8 mouse cellular contexts compared by ENCODE assay signal in genomic region chr10:80589127-80589878, GRCm38 (mm10). TPM values are rescaled to one million over a fixed set of nuclear protein-coding genes. Genes with fewer than 3 reads are reported as not detected.
A peak's percentile ranks its signal among the peaks of the same experiment; 100 is the strongest.
DNase-seq lines count a peak whose midpoint lies in the region; ATAC-seq and TF ChIP-seq lines count a peak whose summit lies in the region.

No protein-coding gene starts in this region.

- no peaks in the 10 kb centered on the region for H3K9me3 ChIP-seq in heart, embryonic 14.5 days (ENCODE audit: control insufficient read depth, low read length)
- H3K9me3 ChIP-seq in embryonic facial prominence, embryonic 13.5 days = no peaks in the 10 kb centered on the region
- no peaks in the 10 kb centered on the region for H3K9me3 ChIP-seq in intestine, postnatal 0 days (ENCODE audit: control insufficient read depth)
- no peaks in the 10 kb centered on the region for H3K9me3 ChIP-seq in neural tube, embryonic 13.5 days

- H3K36me3 ChIP-seq in heart, embryonic 14.5 days (ENCODE audit: control insufficient read depth, insufficient read depth, low read length) = peaks cover 17% of the 10 kb centered on the region
- peaks cover 25% of the 10 kb centered on the region for H3K36me3 ChIP-seq in embryonic facial prominence, embryonic 13.5 days
- peaks cover 25% of the 10 kb centered on the region; the same call in 1 of the 2 replicates for H3K36me3 ChIP-seq in intestine, postnatal 0 days (ENCODE audit: control insufficient read depth, insufficient read depth)
- H3K36me3 ChIP-seq in neural tube, embryonic 13.5 days = peaks cover 24% of the 10 kb centered on the region

- H3K9ac ChIP-seq in heart, embryonic 14.5 days (ENCODE audit: low read length) = peak overlapping the region; percentile 98
- peak overlapping the region; percentile 97 for H3K9ac ChIP-seq in embryonic facial prominence, embryonic 13.5 days
- peak overlapping the region; percentile 93 for H3K9ac ChIP-seq in intestine, postnatal 0 days (ENCODE audit: low read depth, low read length)
- peak overlapping the region; percentile 94 for H3K9ac ChIP-seq in neural tube, embryonic 13.5 days

- ATAC-seq in heart, embryonic 14.5 days (ENCODE audit: insufficient number of reproducible peaks, insufficient read depth, low FRiP score, low read depth) = no peak
- ATAC-seq in embryonic facial prominence, embryonic 13.5 days (ENCODE audit: insufficient number of reproducible peaks, insufficient read depth, low FRiP score, low TSS enrichment, low read depth) = no peak
- ATAC-seq in intestine, postnatal 0 days = no peak
- ATAC-seq in neural tube, embryonic 13.5 days (ENCODE audit: low read depth) = no peak; the same call in 1 of the 2 replicates
- no peak for ATAC-seq in megakaryocyte-erythroid progenitor cell, adult 5-6 weeks (replicated peaks; ENCODE audit: low FRiP score, low TSS enrichment, poor library complexity, severe bottlenecking)

- peak overlapping the region; percentile 58 to 75; a peak in 3 of 4 replicates for H3K27ac ChIP-seq in heart, embryonic 14.5 days (replicated peaks in 1 of 2; ENCODE audit: control insufficient read depth in 1 of 2, insufficient read depth in 1 of 2, low read depth in 2 of 2, low read length in 2 of 2)
- H3K27ac ChIP-seq in embryonic facial prominence, embryonic 13.5 days = peak overlapping the region; percentile 74
- H3K27ac ChIP-seq in intestine, postnatal 0 days (ENCODE audit: low read depth, low read length) = peak overlapping the region; percentile 84
- peak overlapping the region; percentile 61 for H3K27ac ChIP-seq in neural tube, embryonic 13.5 days (replicated peaks)

- H3K4me1 ChIP-seq in heart, embryonic 14.5 days (ENCODE audit: control insufficient read depth in 2 of 2, insufficient read depth in 2 of 2, low read length in 2 of 2) = peaks cover 11 to 26% of the 10 kb centered on the region in 2 experiments
- peaks cover 32% of the 10 kb centered on the region for H3K4me1 ChIP-seq in embryonic facial prominence, embryonic 13.5 days
- H3K4me1 ChIP-seq in intestine, postnatal 0 days (replicated peaks; ENCODE audit: control insufficient read depth, insufficient read depth, low read length) = peaks cover 9% of the 10 kb centered on the region; the same call in 1 of the 2 replicates
- peaks cover 45% of the 10 kb centered on the region for H3K4me1 ChIP-seq in neural tube, embryonic 13.5 days (replicated peaks)

- intact Hi-C loops in heart, postnatal 14 days (cut with DNase I) = no loop called here

- DNase-seq in heart, postnatal 14 days = no peak
- peak; percentile 65 for DNase-seq in CD4-positive, CD25-positive, alpha-beta regulatory T cell, adult 2 months (ENCODE audit: low read depth, low spot score)
- DNase-seq in gastrocnemius, postnatal 25 days = no peak

- peak overlapping the region; percentile 97 to 98 for H3K4me3 ChIP-seq in heart, embryonic 14.5 days (ENCODE audit: control insufficient read depth in 1 of 2, insufficient read depth in 1 of 2, low read depth in 1 of 2, low read length in 2 of 2)
- H3K4me3 ChIP-seq in embryonic facial prominence, embryonic 13.5 days = peak overlapping the region; percentile 96
- H3K4me3 ChIP-seq in intestine, postnatal 0 days (ENCODE audit: low read depth, low read length) = peak overlapping the region; percentile 96
- peak overlapping the region; percentile 97 for H3K4me3 ChIP-seq in neural tube, embryonic 13.5 days

- no peaks in the 10 kb centered on the region for H3K27me3 ChIP-seq in heart, embryonic 14.5 days (ENCODE audit: control insufficient read depth, insufficient read depth, low read length)
- no peaks in the 10 kb centered on the region for H3K27me3 ChIP-seq in embryonic facial prominence, embryonic 13.5 days
- no peaks in the 10 kb centered on the region for H3K27me3 ChIP-seq in intestine, postnatal 0 days (replicated peaks; ENCODE audit: control insufficient read depth, insufficient read depth, low read length)
- no peaks in the 10 kb centered on the region for H3K27me3 ChIP-seq in neural tube, embryonic 13.5 days

- 13% methylated on average over 12 of the region's 12 CpGs for WGBS in heart, embryonic 14.5 days
- 19% methylated on average over 12 of the region's 12 CpGs for WGBS in embryonic facial prominence, embryonic 13.5 days
- WGBS in intestine, postnatal 0 days = 10% methylated on average over 12 of the region's 12 CpGs
- WGBS in neural tube, embryonic 13.5 days = 20% methylated on average over 12 of the region's 12 CpGs

- no peak for TF ChIP-seq CTCF in intestine, postnatal 0 days (IDR thresholded peaks at IDR 0.05; ENCODE audit: low read depth)

- peak overlapping the region; percentile 98 for H3K4me2 ChIP-seq in heart, embryonic 14.5 days (ENCODE audit: low read length)
- peak overlapping the region; percentile 90 for H3K4me2 ChIP-seq in embryonic facial prominence, embryonic 13.5 days
- H3K4me2 ChIP-seq in intestine, postnatal 0 days (replicated peaks; ENCODE audit: low read depth) = peak overlapping the region; percentile 90
- peak overlapping the region; percentile 99 for H3K4me2 ChIP-seq in neural tube, embryonic 13.5 days

RNA-seq across cellular contexts. Expression of gene Abhd17a, which starts 0.8 kb away (rescaled TPM):
- polyA plus RNA-seq in heart, embryonic 14.5 days (2014; fragmentation: Nextera tagmentation; extraction: Ambion mirVana) = 119 and 141 TPM in 2 replicates
- 10 to 100 TPM; 73.0 to 75.1 TPM for total RNA-seq in heart, postnatal 14 days (2021)
- polyA plus RNA-seq in embryonic facial prominence, embryonic 13.5 days (2015; fragmentation: Nextera tagmentation; extraction: Ambion mirVana) = 84.6 and 85.3 TPM in 2 replicates
- 116 and 117 TPM in 2 replicates for polyA plus RNA-seq in intestine, postnatal 0 days (2015; fragmentation: Nextera tagmentation; extraction: Ambion mirVana)
- 108 and 123 TPM in 2 replicates for polyA plus RNA-seq in neural tube, embryonic 13.5 days (2015; fragmentation: Nextera tagmentation; extraction: Ambion mirVana)
- total RNA-seq in gastrocnemius, postnatal 25 days (2021) = 10 to 100 TPM; 53.8 to 58.8 TPM
- 55.0 and 63.1 TPM in 2 replicates for total RNA-seq in megakaryocyte-erythroid progenitor cell, adult 5-6 weeks (2014; fragmentation: Nextera tagmentation)
- 13.7 and 19.4 TPM in 2 replicates for total RNA-seq in megakaryocyte-erythroid progenitor cell, adult 5-6 weeks (2017)

RNA-seq across cellular contexts. Expression of gene Klf16, which starts 12.2 kb away (rescaled TPM):
- 3.5 and 5.0 TPM in 2 replicates for polyA plus RNA-seq in heart, embryonic 14.5 days (2014; fragmentation: Nextera tagmentation; extraction: Ambion mirVana)
- total RNA-seq in heart, postnatal 14 days (2021) = 1 to 10 TPM; 4.5 to 4.7 TPM
- polyA plus RNA-seq in embryonic facial prominence, embryonic 13.5 days (2015; fragmentation: Nextera tagmentation; extraction: Ambion mirVana) = 9.5 and 12.0 TPM in 2 replicates
- 4.8 and 5.3 TPM in 2 replicates for polyA plus RNA-seq in intestine, postnatal 0 days (2015; fragmentation: Nextera tagmentation; extraction: Ambion mirVana)
- 4.9 and 5.5 TPM in 2 replicates for polyA plus RNA-seq in neural tube, embryonic 13.5 days (2015; fragmentation: Nextera tagmentation; extraction: Ambion mirVana)
- 1 to 10 TPM; 1.2 to 2.0 TPM for total RNA-seq in gastrocnemius, postnatal 25 days (2021)
- total RNA-seq in megakaryocyte-erythroid progenitor cell, adult 5-6 weeks (2014; fragmentation: Nextera tagmentation) = 21.0 and 24.9 TPM in 2 replicates
- 7.2 and 14.6 TPM in 2 replicates for total RNA-seq in megakaryocyte-erythroid progenitor cell, adult 5-6 weeks (2017)

RNA-seq across cellular contexts. Expression of gene Scamp4, which starts 13.4 kb away (rescaled TPM):
- 65.9 and 67.1 TPM in 2 replicates for polyA plus RNA-seq in heart, embryonic 14.5 days (2014; fragmentation: Nextera tagmentation; extraction: Ambion mirVana)
- 10 to 100 TPM; 19.8 to 23.5 TPM for total RNA-seq in heart, postnatal 14 days (2021)
- polyA plus RNA-seq in embryonic facial prominence, embryonic 13.5 days (2015; fragmentation: Nextera tagmentation; extraction: Ambion mirVana) = 79.6 and 95.1 TPM in 2 replicates
- 86.5 and 88.5 TPM in 2 replicates for polyA plus RNA-seq in intestine, postnatal 0 days (2015; fragmentation: Nextera tagmentation; extraction: Ambion mirVana)
- polyA plus RNA-seq in neural tube, embryonic 13.5 days (2015; fragmentation: Nextera tagmentation; extraction: Ambion mirVana) = 62.7 and 64.8 TPM in 2 replicates
- 10 to 100 TPM; 14.3 to 18.4 TPM for total RNA-seq in gastrocnemius, postnatal 25 days (2021)
- total RNA-seq in megakaryocyte-erythroid progenitor cell, adult 5-6 weeks (2014; fragmentation: Nextera tagmentation) = 56.1 and 71.8 TPM in 2 replicates
- total RNA-seq in megakaryocyte-erythroid progenitor cell, adult 5-6 weeks (2017) = 12.7 and 23.3 TPM in 2 replicates

RNA-seq across cellular contexts. Expression of gene Adat3, which starts 13.4 kb away (rescaled TPM):
- polyA plus RNA-seq in heart, embryonic 14.5 days (2014; fragmentation: Nextera tagmentation; extraction: Ambion mirVana) = 2.6 and 3.6 TPM in 2 replicates
- total RNA-seq in heart, postnatal 14 days (2021) = 1 to 10 TPM; 1.6 to 1.8 TPM
- 5.9 and 9.1 TPM in 2 replicates for polyA plus RNA-seq in embryonic facial prominence, embryonic 13.5 days (2015; fragmentation: Nextera tagmentation; extraction: Ambion mirVana)
- polyA plus RNA-seq in intestine, postnatal 0 days (2015; fragmentation: Nextera tagmentation; extraction: Ambion mirVana) = 5.4 and 6.6 TPM in 2 replicates
- 3.0 and 4.8 TPM in 2 replicates for polyA plus RNA-seq in neural tube, embryonic 13.5 days (2015; fragmentation: Nextera tagmentation; extraction: Ambion mirVana)
- total RNA-seq in gastrocnemius, postnatal 25 days (2021) = 1 to 10 TPM in 1 of 2 experiments, under 1 TPM in 1; 0.92 to 1.2 TPM
- total RNA-seq in megakaryocyte-erythroid progenitor cell, adult 5-6 weeks (2014; fragmentation: Nextera tagmentation) = 2.7 and 9.1 TPM in 2 replicates
- 11.0 TPM in 1 of 2 replicates, not detected in the other for total RNA-seq in megakaryocyte-erythroid progenitor cell, adult 5-6 weeks (2017)

RNA-seq across cellular contexts. Expression of gene Gm49322, which starts 16.5 kb away (rescaled TPM):
- 0.88 and 1.4 TPM in 2 replicates for polyA plus RNA-seq in heart, embryonic 14.5 days (2014; fragmentation: Nextera tagmentation; extraction: Ambion mirVana)
- under 1 TPM; 0.55 to 0.71 TPM for total RNA-seq in heart, postnatal 14 days (2021)
- polyA plus RNA-seq in embryonic facial prominence, embryonic 13.5 days (2015; fragmentation: Nextera tagmentation; extraction: Ambion mirVana) = 4.3 and 4.6 TPM in 2 replicates
- 2.3 and 2.6 TPM in 2 replicates for polyA plus RNA-seq in intestine, postnatal 0 days (2015; fragmentation: Nextera tagmentation; extraction: Ambion mirVana)
- polyA plus RNA-seq in neural tube, embryonic 13.5 days (2015; fragmentation: Nextera tagmentation; extraction: Ambion mirVana) = 2.8 and 3.7 TPM in 2 replicates
- total RNA-seq in gastrocnemius, postnatal 25 days (2021) = under 1 TPM; 0.21 to 0.33 TPM
- total RNA-seq in megakaryocyte-erythroid progenitor cell, adult 5-6 weeks (2014; fragmentation: Nextera tagmentation) = 0.68 and 1.6 TPM in 2 replicates
- total RNA-seq in megakaryocyte-erythroid progenitor cell, adult 5-6 weeks (2017) = 0.08 and 0.42 TPM in 2 replicates
